Mouse (Mus musculus): ENCODE data around the gene Tmem171.

Gene Tmem171

GRCm38 (mm10) chr13:98669296-98669695 lies 25.3 kb downstream of the Tmem171 start:
- ChIA-PET POLR2A (no interaction called here), CTCF (no interaction called here)

- POLR2A ChIA-PET = no interaction called here
Measured at GRCm38 (mm10) chr13:98667316-98667715, 27.3 kb downstream of the Tmem171 start.

DNA sequence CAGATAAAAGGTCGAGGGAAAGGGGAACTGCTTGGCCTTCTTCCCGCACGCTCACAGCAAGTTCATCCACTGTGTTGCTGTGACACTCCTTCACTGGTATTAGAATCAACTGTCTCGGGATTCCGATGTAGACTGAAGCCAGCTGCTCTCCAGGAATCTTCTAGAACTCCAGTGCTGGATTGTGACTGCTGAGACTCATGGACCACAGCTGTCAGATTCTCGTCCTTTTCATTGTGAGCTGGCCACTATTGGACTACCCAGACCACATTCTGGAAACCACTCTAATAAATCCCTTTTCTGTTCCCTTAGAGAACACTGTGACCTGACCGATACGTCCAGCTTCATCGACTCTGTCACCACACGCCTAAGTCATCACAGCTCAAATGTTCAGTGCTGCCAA lies 29.4 kb downstream of the Tmem171 start:
- ChIA-PET POLR2A (no interaction called here), CTCF (interaction anchor here in 1 of 4 experiments (0.6 kb wide), 1 partner anchor 267 kb away, joined by 3 read pairs; no protein-coding TSS in a partner anchor)

More at GRCm38 (mm10) chr13:98667316-98667715, 27.3 kb downstream of the Tmem171 start:
- CTCF ChIA-PET = no interaction called here

GRCm38 (mm10) chr13:98662173-98662675 lies 32.4 kb downstream of the Tmem171 start:
- CTCF ChIA-PET = no interaction called here
- POLR2A ChIA-PET = no interaction called here

DNA sequence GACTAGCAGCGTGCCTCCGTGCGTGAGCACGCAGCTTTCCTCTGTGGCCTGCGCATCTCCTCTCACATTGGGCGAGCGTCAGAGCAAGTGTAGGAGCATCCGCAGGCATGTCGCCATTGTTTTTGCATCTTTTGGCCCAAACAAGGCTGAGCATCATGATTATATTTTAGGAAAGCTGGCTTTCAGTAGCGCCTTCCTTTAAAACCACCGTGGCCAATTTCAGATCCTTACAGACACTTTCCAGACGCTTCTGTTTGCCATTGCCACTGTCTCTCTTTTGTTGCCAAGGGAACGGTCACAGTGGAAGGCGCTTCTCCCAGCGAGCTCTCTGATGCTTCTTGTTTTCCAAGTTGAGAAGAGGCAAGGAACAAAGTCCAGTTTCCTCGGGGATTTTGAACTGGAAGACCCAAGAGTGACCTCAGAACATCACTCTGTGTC lies 38.6 kb downstream of the Tmem171 start:
- ChIA-PET POLR2A (interaction anchor here in 2 of 4 experiments (0.6 to 1.7 kb wide), 2 partner anchors 9 to 39 kb away, joined by 3 to 4 read pairs; partner anchors contain the start of gene Tmem171 (in 1 of the 2)), CTCF (no interaction called here)

GRCm38 (mm10) chr13:98655346-98655745 lies 39.3 kb downstream of the Tmem171 start:
- CTCF ChIA-PET = no interaction called here
- POLR2A ChIA-PET = interaction anchor here in 1 of 4 experiments (1.7 kb wide), 1 partner anchor 9 kb away, joined by 3 read pairs; no protein-coding TSS in a partner anchor

DNA sequence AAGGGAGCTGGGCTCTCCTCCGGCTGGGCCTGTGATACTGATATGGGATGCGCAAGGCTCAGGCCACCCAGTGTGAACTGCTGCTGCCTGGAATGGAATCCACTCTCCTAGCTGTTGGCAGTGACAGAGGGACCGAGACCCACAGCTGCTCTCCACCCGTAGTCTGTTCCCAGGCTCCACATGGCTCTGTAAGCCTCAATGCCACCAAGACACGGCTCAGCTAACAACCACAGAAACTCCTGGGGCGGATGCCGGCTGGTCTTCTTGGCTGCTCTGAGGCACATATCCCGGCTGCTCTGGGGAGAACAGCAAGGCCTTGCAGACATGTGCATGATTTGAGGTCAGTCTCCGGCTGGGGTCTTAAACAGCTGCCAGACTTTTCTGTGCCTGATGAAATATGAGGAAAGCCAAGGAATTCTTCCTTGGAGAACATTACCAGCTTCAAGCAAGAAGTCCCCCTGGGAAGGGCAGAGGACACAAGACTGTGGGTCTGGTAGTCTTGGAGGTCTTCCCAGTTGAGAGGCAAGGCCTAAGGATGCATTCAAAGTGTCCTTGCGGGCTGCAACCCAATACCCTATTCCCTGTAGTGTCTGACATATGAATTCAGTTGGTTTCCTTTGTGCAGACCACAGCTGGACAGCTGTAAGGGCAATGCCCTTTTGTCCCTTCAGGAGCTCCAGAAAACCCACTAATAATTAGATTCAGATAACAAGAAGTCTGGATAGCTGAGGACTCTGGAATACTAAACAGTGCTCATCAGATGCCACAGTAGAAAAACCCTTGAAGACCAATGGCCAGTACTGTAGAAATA lies 40.3 kb downstream of the Tmem171 start:
- ChIA-PET CTCF (interaction anchor here in 1 of 4 experiments (0.6 to 1.1 kb wide), 2 partner anchors 66 to 145 kb away, joined by 3 to 4 read pairs; no protein-coding TSS in a partner anchor), POLR2A (no interaction called here)

DNA sequence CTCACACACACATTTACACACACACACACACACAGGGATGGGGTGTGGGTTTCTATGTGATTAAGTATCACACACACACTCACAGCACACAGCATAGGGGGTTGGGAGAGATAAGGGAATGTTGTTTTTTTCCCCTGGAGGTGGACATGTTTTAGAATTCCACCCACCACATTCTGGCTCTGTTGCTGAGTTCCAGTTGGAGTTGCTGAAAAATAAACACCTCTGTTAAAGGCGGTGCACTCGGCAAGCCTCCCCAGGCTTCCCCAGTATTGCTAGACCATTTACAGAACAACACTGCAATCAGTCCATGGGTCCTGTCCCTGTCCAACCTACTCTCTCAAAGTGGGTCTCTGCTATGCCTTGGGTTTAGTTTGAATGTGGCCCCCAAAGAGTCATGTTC lies 42.4 kb downstream of the Tmem171 start:
- POLR2A ChIA-PET = no interaction called here
- CTCF ChIA-PET = no interaction called here

DNA sequence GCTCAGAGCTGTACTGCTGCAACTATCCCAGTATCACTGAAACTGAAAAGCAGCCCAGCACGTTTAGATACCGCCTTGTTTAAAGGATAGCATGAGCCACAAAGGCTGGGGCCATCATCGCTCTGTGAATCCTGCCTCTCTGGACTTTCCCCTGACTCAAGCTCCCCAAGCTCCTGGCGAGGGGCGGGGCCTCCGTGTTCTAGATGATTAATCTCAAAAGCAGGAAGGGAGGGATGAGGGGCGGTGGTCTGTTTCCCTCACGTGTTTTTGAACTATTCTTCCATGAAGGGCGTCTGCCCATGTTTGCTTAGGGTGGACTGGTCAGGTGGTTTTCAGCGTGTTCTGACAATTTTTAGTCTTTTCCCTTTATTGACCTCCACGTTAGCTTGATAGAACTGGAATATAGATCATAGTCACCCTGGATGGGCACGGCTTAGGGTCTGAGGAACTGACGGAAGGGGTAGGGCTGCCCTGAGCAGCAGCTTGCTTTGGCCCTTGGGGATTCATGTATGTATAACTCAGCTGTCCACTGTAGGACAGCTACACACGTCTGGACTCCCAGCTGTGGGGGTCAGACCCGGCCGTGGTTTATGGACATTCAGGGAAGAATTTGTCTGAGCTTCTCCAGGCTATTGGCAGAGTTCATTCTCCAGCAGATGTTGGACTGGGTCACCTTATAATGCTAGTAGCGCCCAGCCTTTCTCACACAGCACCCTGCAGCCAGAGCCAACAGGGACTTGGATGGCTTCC lies 43.2 kb downstream of the Tmem171 start:
- CTCF ChIA-PET = no interaction called here
- POLR2A ChIA-PET = no interaction called here

- CTCF ChIA-PET = no interaction called here
- POLR2A ChIA-PET = interaction anchor here in 1 of 4 experiments (2.2 kb wide), 1 partner anchor 47 kb away, joined by 4 read pairs; the partner anchor contains the start of gene Tmem171
Measured at GRCm38 (mm10) chr13:98647775-98648568, 46.7 kb downstream of the Tmem171 start.

DNA sequence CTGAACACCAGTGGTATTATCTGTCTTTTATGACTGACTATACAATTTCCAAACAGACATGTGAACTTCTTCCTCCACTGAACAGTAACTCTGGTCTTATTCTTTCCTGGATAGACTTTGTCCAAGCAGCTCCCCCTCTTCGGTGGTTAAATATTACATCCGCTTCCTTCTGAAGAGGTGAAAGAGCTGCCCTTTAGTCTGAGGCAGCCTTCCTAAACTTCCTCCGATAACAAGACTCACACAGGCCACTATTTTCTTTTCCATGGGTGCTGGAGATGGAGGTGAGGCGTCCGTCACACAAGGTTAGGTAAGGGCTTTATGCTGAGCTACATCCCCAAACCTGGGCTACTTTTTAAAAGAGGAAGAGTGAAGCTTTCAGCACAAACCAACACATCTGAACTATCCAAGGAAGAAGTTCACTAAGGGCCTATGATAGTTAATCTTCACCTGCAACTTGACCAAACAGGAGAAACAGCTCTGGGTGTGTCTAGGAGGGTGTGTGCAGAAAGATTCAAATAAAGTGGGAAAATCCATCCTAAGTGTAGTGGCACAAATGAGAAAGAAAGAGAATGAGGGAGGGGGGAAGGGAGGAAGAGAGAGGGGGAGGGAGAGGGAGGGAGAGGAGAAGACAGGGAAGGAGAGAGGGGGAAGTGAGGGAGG lies 56.0 kb downstream of the Tmem171 start:
- CTCF ChIA-PET = no interaction called here
- POLR2A ChIA-PET = interaction anchor here in 2 of 4 experiments (0.5 to 0.9 kb wide), 2 partner anchors 22 to 1012 kb away, joined by 3 to 5 read pairs; no protein-coding TSS in a partner anchor

- ChIA-PET CTCF (no interaction called here), POLR2A (interaction anchor here in 1 of 4 experiments (2.1 kb wide), 1 partner anchor 14 kb away, joined by 10 read pairs; no protein-coding TSS in a partner anchor)
Measured at GRCm38 (mm10) chr13:98637145-98637544, 57.5 kb downstream of the Tmem171 start, which contains the start of gene Tmem174. Gene Tmem174, minus strand, starts transcription at chr13:98637410.

- ChIA-PET POLR2A (interaction anchor here in 1 of 4 experiments (0.6 to 2.1 kb wide), 2 partner anchors 14 to 65 kb away, joined by 3 to 10 read pairs; no protein-coding TSS in a partner anchor), CTCF (no interaction called here)
Measured at GRCm38 (mm10) chr13:98636571-98636970, 58.1 kb downstream of the Tmem171 start.

All from embryonic stem cell, embryonic (primary cell).